Mouse (Mus musculus): ENCODE results near the gene Opcml. TPM values are rescaled to one million over a fixed set of nuclear protein-coding genes. Genes with fewer than 3 reads are reported as not detected.

The Opcml gene
- polyA plus RNA-seq, 1 experiment from 2014 or later, result 0.97 TPM

DNA sequence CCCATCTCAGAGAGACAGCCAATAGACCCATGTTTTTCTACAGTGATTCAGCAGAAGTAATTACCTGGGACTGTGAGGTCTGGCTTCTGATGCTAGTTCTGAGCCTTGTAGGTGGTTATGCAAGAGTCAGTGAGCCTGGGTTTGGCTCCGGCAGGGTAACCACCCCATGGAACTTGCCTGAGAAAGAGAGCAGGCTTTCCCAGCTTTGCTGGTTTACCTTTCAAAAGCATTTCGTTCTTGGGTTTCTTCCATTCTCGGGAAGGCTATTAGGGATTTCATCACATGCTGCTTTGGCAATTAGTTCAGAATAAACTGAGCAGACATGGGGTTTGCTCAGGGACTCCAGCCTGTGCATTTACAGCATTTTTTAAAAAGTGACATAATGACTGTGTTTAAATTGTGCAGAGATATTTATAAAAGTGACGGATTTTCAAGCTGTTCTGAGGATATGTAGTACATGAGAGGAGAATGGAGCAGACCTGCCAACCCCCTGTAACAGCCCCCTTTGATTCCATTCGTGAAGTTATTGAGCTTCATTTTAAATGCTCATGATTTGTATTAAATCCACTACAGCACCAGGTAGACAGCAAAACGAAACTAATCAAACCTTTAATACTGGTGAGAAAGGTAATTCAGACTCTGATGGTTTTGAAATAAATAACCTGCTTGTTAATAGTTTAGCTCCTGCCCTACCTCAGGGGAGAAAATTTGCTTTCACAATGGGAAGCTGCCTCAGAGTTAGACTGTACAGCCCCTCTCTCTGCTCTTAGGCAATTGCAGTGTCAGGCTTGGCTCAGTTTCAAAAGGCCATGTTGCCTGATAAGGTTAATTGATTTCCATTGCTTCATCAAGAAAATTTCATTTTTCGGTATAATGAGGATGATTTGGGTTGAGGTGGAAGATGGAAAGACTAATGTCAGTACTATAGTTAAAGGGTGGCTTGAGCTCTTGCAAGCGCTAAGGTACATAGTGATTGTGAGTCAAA is 196.3 kb downstream of the Opcml start:
- Histone ChIP-seq H3K4me3 (replicated peaks; ENCODE audit: low read depth, low read length) (no peak overlapping the region), H3K9ac (ENCODE audit: low read depth, low read length) (no peak overlapping the region), H3K27me3 (ENCODE audit: insufficient read depth, low read length) (no peaks in the 10 kb centered on the region), H3K4me2 (ENCODE audit: low read length) (no peak overlapping the region), H3K27ac (no peak overlapping the region), H3K9me3 (replicated peaks; ENCODE audit: low read length) (no peaks in the 10 kb centered on the region), H3K36me3 (ENCODE audit: insufficient read depth, low read length) (no peaks in the 10 kb centered on the region), H3K4me1 (replicated peaks; ENCODE audit: insufficient read depth, low read length) (no peaks in the 10 kb centered on the region)
- 82% methylated on average over 8 of the region's 8 CpGs for WGBS
- no peak for DNase-seq (ENCODE audit: low spot score)
- no peak for TF ChIP-seq CTCF (IDR thresholded peaks at IDR 0.05; ENCODE audit: low read depth)
- no peak for ATAC-seq (replicated peaks; ENCODE audit: low FRiP score, low read depth)

GRCm38 (mm10) chr9:27991611-27992010 is 201.0 kb downstream of the Opcml start:
- no peak for DNase-seq (ENCODE audit: low spot score)
- no peak for ATAC-seq (replicated peaks; ENCODE audit: low FRiP score, low read depth)
- WGBS, result 83% methylated on average over 4 of the region's 4 CpGs

DNA sequence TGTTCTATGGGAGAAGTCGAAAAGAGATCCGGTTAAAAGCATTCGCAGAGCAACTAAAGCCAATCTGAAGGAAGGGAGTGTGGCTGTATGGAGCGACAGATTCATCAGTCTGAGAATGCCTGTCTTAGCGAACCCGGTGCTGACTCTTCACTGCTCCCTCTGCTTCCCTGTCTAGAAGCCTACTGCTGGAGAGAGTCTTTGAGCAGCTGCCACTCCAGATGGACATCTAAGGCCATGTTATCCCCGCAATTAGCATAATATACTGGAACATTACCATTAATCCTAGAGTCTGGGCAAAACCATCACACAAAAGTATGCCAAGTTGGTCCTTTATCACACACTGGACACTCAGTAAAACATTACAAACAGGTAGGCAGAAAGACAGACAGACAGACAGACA is 206.0 kb downstream of the Opcml start:
- 95% methylated on average over 7 of the region's 7 CpGs for WGBS
- Histone ChIP-seq H3K27ac (no peak overlapping the region), H3K9me3 (replicated peaks; ENCODE audit: low read length) (no peaks in the 10 kb centered on the region), H3K9ac (ENCODE audit: low read depth, low read length) (no peak overlapping the region), H3K4me2 (ENCODE audit: low read length) (no peak overlapping the region), H3K4me1 (replicated peaks; ENCODE audit: insufficient read depth, low read length) (no peaks in the 10 kb centered on the region), H3K36me3 (ENCODE audit: insufficient read depth, low read length) (no peaks in the 10 kb centered on the region), H3K4me3 (replicated peaks; ENCODE audit: low read depth, low read length) (no peak overlapping the region), H3K27me3 (ENCODE audit: insufficient read depth, low read length) (no peaks in the 10 kb centered on the region)
- no peak for ATAC-seq (replicated peaks; ENCODE audit: low FRiP score, low read depth)
- TF ChIP-seq CTCF (IDR thresholded peaks at IDR 0.05; ENCODE audit: low read depth), result no peak
- DNase-seq (ENCODE audit: low spot score), result no peak

More at GRCm38 (mm10) chr9:27991611-27992010, 201.0 kb downstream of the Opcml start:
- no peaks in the 10 kb centered on the region for H3K9me3 ChIP-seq (replicated peaks; ENCODE audit: low read length)
- no peak overlapping the region for H3K4me2 ChIP-seq (ENCODE audit: low read length)
- no peaks in the 10 kb centered on the region for H3K27me3 ChIP-seq (ENCODE audit: insufficient read depth, low read length)
- TF ChIP-seq CTCF (IDR thresholded peaks at IDR 0.05; ENCODE audit: low read depth), result no peak
- H3K27ac ChIP-seq, result no peak overlapping the region
- no peaks in the 10 kb centered on the region for H3K36me3 ChIP-seq (ENCODE audit: insufficient read depth, low read length)
- H3K4me1 ChIP-seq (replicated peaks; ENCODE audit: insufficient read depth, low read length), result no peaks in the 10 kb centered on the region
- H3K9ac ChIP-seq (ENCODE audit: low read depth, low read length), result no peak overlapping the region
- no peak overlapping the region for H3K4me3 ChIP-seq (replicated peaks; ENCODE audit: low read depth, low read length)

GRCm38 (mm10) chr9:27998767-27999166 is 208.2 kb downstream of the Opcml start:
- Histone ChIP-seq H3K4me2 (ENCODE audit: low read length) (no peak overlapping the region), H3K36me3 (ENCODE audit: insufficient read depth, low read length) (no peaks in the 10 kb centered on the region), H3K9ac (ENCODE audit: low read depth, low read length) (no peak overlapping the region), H3K4me3 (replicated peaks; ENCODE audit: low read depth, low read length) (no peak overlapping the region), H3K9me3 (replicated peaks; ENCODE audit: low read length) (no peaks in the 10 kb centered on the region), H3K27ac (no peak overlapping the region), H3K27me3 (ENCODE audit: insufficient read depth, low read length) (no peaks in the 10 kb centered on the region), H3K4me1 (replicated peaks; ENCODE audit: insufficient read depth, low read length) (no peaks in the 10 kb centered on the region)
- DNase-seq (ENCODE audit: low spot score) (no peak), ATAC-seq (replicated peaks; ENCODE audit: low FRiP score, low read depth) (no peak)
- TF ChIP-seq CTCF (IDR thresholded peaks at IDR 0.05; ENCODE audit: low read depth), result no peak
- 56% methylated on average over 4 of the region's 4 CpGs for WGBS

DNA sequence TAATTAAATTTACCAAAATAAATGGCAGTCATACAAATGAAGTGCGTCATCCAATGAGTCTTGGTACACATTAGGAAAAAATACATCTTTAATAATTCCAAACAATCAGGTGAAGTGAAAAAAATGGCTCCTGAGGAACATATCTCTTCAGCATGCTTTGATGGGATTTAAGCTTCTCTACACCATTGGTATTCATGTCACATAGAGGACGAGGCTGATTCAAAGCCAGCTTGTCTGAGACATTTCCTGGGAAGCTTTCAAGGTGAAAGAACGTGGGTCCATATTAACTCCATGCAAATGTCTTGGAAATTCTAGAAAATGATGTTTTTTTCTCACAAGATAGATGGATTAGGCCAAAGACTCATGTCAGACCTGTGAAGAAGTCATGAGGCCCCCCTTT is 212.6 kb downstream of the Opcml start:
- H3K27me3 ChIP-seq (ENCODE audit: insufficient read depth, low read length), result no peaks in the 10 kb centered on the region
- no peaks in the 10 kb centered on the region for H3K9me3 ChIP-seq (replicated peaks; ENCODE audit: low read length)
- no peak for TF ChIP-seq CTCF (IDR thresholded peaks at IDR 0.05; ENCODE audit: low read depth)
- H3K9ac ChIP-seq (ENCODE audit: low read depth, low read length), result no peak overlapping the region
- ATAC-seq (replicated peaks; ENCODE audit: low FRiP score, low read depth), result no peak
- WGBS, result 82% methylated on average over 3 of the region's 3 CpGs
- H3K4me3 ChIP-seq (replicated peaks; ENCODE audit: low read depth, low read length), result no peak overlapping the region
- H3K27ac ChIP-seq, result no peak overlapping the region
- no peak for DNase-seq (ENCODE audit: low spot score)
- H3K36me3 ChIP-seq (ENCODE audit: insufficient read depth, low read length), result no peaks in the 10 kb centered on the region
- H3K4me2 ChIP-seq (ENCODE audit: low read length), result no peak overlapping the region
- no peaks in the 10 kb centered on the region for H3K4me1 ChIP-seq (replicated peaks; ENCODE audit: insufficient read depth, low read length)

DNA sequence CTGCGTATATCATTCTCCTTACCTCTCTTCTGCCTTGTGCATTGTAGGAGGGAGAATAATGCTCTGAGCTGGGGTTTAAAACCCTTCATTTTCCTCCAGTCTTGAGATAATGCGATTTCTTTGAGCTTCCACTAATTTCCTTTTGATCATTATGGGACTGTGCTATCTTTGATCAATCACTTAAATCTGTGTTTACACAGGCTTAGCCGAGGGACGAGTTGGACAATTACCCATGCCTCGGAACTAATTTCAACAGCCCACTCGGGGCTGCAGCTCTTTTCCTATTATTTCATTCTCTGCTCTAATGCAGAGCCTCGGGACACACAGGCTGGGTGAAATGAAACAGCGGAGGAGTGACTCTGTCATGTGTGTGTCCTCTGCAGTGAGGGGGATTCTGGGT is 220.9 kb downstream of the Opcml start:
- H3K4me3 ChIP-seq (replicated peaks; ENCODE audit: low read depth, low read length), result no peak overlapping the region
- H3K4me2 ChIP-seq (ENCODE audit: low read length), result no peak overlapping the region
- 34% methylated on average over 8 of the region's 8 CpGs for WGBS
- no peak overlapping the region for H3K27ac ChIP-seq
- H3K9ac ChIP-seq (ENCODE audit: low read depth, low read length), result no peak overlapping the region
- TF ChIP-seq CTCF (IDR thresholded peaks at IDR 0.05; ENCODE audit: low read depth), result no peak
- no peaks in the 10 kb centered on the region for H3K27me3 ChIP-seq (ENCODE audit: insufficient read depth, low read length)
- ATAC-seq (replicated peaks; ENCODE audit: low FRiP score, low read depth) (no peak), DNase-seq (ENCODE audit: low spot score) (no peak)
- H3K4me1 ChIP-seq (replicated peaks; ENCODE audit: insufficient read depth, low read length), result no peaks in the 10 kb centered on the region
- H3K9me3 ChIP-seq (replicated peaks; ENCODE audit: low read length), result no peaks in the 10 kb centered on the region
- H3K36me3 ChIP-seq (ENCODE audit: insufficient read depth, low read length), result no peaks in the 10 kb centered on the region

Data from kidney, postnatal 0 days (tissue).